Mouse (Mus musculus): ENCODE measurements around the gene Ap3b1. TPM values are rescaled to one million over a fixed set of nuclear protein-coding genes. Genes with fewer than 3 reads are reported as not detected.

The Ap3b1 gene
- polyA plus RNA-seq, 1 experiment from 2014 or later, result 52.2 TPM

DNA sequence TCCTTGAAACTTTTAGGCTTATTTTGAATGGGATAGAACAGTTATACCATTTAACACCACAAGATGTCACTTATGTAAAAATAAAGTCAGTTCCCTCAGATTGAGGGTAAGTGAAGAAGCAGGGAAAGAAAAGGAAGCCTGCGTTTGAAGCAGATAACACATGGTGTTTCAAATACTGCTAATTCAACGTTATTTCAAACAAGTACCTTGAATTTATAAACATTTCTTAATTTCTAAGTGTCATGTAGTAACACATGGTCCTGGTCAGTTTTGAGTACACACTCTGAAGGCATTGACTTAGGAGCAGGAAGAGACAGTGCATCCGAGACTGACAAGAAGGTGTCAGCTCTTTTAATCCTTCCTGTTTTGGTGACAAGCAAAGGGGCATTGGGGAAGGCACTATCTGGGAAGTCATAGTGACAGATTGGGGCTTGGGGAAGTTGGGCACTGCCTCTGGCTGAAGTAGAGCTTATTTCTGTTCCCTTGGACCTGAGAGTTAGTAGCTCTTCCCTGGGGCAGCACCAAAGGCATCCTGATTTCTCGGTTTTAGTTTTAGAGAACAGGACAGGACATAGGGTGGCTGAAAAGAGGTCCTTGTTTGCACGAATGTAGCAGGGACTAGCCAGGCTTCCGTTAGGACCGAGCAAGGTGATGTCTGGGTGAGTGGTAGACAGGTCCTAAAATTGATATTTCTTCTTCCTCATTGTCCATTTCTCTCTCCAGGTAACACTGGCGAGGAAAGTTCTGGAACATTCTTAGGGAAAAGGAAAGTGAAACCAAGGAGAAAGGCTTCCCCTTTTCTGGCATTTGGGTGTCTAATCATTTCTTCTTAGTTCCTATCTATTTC lies 23.3 kb downstream of the Ap3b1 start:
- Histone ChIP-seq H3K27ac (no peak overlapping the region), H3K9me3 (no peaks in the 10 kb centered on the region), H3K36me3 (no peaks in the 10 kb centered on the region), H3K27me3 (replicated peaks) (no peaks in the 10 kb centered on the region), H3K9ac (no peak overlapping the region), H3K4me3 (replicated peaks) (no peak overlapping the region), H3K4me1 (replicated peaks) (peaks cover 7% of the 10 kb centered on the region; the same call in 1 of the 2 replicates), H3K4me2 (replicated peaks) (peak overlapping the region; percentile 11; the same call in 1 of the 2 replicates)
- ATAC-seq, result no peak
- 61% methylated on average over 8 of the region's 8 CpGs for WGBS

DNA sequence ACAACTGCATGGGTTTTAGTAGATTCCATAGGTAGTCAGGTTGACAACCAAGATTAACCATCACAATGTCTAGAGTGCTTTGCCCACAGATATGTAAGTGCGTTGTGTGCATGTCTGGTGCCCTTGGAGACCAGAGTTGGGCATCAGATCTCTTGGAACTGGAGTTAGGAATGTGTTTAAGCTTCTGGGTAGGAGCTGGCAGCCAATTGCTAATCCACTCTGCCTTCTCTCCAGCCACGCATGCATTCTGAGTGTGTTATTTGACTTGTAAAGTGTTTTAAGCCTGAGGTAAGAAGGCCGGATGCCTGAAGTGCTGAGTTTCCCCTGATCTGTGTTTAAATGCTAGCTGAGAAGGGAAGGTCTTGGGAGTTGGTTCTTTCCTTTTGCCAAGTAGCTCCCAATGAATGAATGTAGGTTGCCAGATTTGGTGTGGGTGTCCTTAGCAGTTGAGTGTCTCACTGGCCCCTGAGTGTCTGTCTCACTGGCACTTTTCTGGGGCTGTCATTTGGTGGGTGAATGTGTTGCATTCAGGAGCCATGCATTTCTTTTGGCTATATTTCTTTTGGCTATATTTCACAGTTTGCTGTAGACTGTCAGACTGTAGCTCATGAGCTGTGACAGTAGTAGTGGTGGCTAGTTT lies 26.3 kb downstream of the Ap3b1 start:
- no peak overlapping the region for H3K9ac ChIP-seq
- ATAC-seq, result no peak
- WGBS, result 92% methylated on average over 3 of the region's 3 CpGs
- H3K36me3 ChIP-seq, result no peaks in the 10 kb centered on the region
- no peak overlapping the region for H3K27ac ChIP-seq
- no peaks in the 10 kb centered on the region for H3K27me3 ChIP-seq (replicated peaks)
- no peak overlapping the region for H3K4me3 ChIP-seq (replicated peaks)
- H3K9me3 ChIP-seq, result no peaks in the 10 kb centered on the region
- peaks cover 11% of the 10 kb centered on the region; the same call in 1 of the 2 replicates for H3K4me1 ChIP-seq (replicated peaks)
- no peak overlapping the region for H3K4me2 ChIP-seq (replicated peaks)

DNA sequence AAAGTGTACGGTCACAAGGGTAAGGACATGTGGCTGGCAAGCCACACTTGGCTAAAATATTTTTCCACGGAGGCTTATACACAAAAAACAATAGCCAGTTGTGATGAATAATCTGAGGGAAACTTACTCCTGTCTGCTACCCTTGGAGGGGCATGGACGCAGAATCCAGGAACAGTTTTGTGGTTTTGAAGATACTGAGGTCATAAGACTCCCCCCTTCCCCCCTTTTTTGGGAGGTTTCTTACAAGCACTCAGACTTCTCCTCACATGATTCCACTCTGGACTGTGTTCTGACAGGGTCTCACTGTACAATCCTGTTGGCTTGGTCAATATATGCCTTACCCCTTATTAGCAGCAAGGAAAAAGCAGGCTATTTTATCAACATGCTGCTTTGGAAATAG lies 29.8 kb downstream of the Ap3b1 start:
- no peaks in the 10 kb centered on the region for H3K36me3 ChIP-seq
- no peak overlapping the region for H3K27ac ChIP-seq
- no peaks in the 10 kb centered on the region for H3K9me3 ChIP-seq
- no peak overlapping the region for H3K4me2 ChIP-seq (replicated peaks)
- no peak for ATAC-seq
- 66% methylated on average over 3 of the region's 3 CpGs for WGBS
- no peaks in the 10 kb centered on the region for H3K27me3 ChIP-seq (replicated peaks)
- 0 out of 2 replicates have a peak, but pooled peaks cover 4% of the 10 kb centered on the region for H3K4me1 ChIP-seq (replicated peaks)
- no peak overlapping the region for H3K9ac ChIP-seq
- H3K4me3 ChIP-seq (replicated peaks), result no peak overlapping the region

DNA sequence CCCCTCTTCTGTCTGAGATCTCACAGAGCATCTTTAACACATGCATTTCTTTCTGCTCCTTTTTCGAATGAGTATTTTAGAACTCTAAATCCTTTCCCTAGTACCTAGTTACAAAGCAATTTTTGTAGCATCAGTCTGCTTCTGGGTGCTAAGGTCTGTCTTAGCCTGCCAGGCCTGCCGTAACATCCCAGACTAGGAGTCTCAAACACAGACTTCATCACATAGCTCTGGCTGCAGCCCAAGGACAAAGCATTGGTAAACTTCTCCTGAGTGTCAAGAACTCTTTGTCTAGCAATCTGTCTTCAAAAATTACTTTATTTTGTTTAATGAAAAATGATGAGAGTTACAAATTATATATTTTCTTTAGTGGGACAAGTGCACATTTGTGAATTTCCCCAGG lies 30.8 kb downstream of the Ap3b1 start:
- whole genome bisulfite sequencing, result 58% methylated on average over 2 of the region's 2 CpGs
- no peaks in the 10 kb centered on the region for H3K36me3 ChIP-seq
- no peak overlapping the region for H3K4me3 ChIP-seq (replicated peaks)
- 0 out of 2 replicates have a peak, but pooled peaks cover 4% of the 10 kb centered on the region for H3K4me1 ChIP-seq (replicated peaks)
- H3K9ac ChIP-seq, result no peak overlapping the region
- H3K9me3 ChIP-seq, result no peaks in the 10 kb centered on the region
- H3K27me3 ChIP-seq (replicated peaks), result no peaks in the 10 kb centered on the region
- no peak for ATAC-seq
- no peak overlapping the region for H3K27ac ChIP-seq
- no peak overlapping the region for H3K4me2 ChIP-seq (replicated peaks)

DNA sequence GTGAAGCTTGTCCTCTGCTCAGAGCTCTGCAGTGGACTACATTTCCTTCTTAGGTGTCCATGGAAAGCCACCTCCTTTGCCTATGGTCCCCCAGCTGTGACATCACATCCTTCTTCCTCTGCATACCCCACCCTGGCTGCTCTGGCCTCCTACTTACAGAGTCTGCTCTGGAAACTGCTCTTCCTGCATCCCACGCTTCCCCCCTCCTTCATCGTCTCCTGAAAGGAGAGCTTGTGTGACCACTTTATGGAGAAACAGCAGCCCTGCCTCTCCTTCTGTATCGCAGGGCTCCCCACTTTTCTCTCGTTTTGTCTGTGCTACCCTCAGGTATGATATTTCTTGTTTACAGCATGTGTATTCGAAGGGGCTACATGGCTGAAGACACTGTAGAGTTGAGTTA lies 33.5 kb downstream of the Ap3b1 start:
- H3K4me2 ChIP-seq (replicated peaks), result no peak overlapping the region
- H3K36me3 ChIP-seq, result 0 out of 2 replicates have a peak, but pooled peaks cover 5% of the 10 kb centered on the region
- no peaks in the 10 kb centered on the region for H3K9me3 ChIP-seq
- H3K4me1 ChIP-seq (replicated peaks), result 0 out of 2 replicates have a peak, but pooled peaks cover 4% of the 10 kb centered on the region
- H3K4me3 ChIP-seq (replicated peaks), result no peak overlapping the region
- no peak for ATAC-seq
- 86% methylated on average over 5 of the region's 5 CpGs for WGBS
- no peak overlapping the region for H3K9ac ChIP-seq
- no peak overlapping the region for H3K27ac ChIP-seq
- H3K27me3 ChIP-seq (replicated peaks), result no peaks in the 10 kb centered on the region

DNA sequence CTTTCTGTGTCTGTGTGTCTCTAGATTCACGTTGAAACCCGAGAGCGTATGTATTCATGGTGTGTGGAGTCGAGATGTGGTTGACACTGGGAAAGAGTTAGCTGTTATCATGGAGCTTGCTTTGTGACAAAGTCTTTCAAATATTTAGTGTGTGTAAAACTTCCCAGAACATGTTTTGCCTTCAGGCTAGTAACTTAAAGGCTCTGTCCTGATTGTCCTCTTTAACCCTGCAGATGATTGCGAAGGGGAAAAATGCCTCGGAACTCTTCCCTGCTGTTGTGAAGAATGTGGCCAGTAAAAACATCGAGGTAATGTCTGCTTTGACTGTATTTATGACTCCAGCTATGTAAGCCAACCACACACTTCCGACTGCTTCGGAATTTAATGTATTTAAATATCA lies 35.7 kb downstream of the Ap3b1 start:
- WGBS, result 60% methylated on average over 9 of the region's 9 CpGs
- Histone ChIP-seq H3K4me2 (replicated peaks) (no peak overlapping the region), H3K9me3 (no peaks in the 10 kb centered on the region), H3K36me3 (0 out of 2 replicates have a peak, but pooled peaks cover 5% of the 10 kb centered on the region), H3K9ac (no peak overlapping the region), H3K27me3 (replicated peaks) (no peaks in the 10 kb centered on the region), H3K27ac (no peak overlapping the region), H3K4me3 (replicated peaks) (no peak overlapping the region), H3K4me1 (replicated peaks) (no peaks in the 10 kb centered on the region)
- ATAC-seq, result no peak

DNA sequence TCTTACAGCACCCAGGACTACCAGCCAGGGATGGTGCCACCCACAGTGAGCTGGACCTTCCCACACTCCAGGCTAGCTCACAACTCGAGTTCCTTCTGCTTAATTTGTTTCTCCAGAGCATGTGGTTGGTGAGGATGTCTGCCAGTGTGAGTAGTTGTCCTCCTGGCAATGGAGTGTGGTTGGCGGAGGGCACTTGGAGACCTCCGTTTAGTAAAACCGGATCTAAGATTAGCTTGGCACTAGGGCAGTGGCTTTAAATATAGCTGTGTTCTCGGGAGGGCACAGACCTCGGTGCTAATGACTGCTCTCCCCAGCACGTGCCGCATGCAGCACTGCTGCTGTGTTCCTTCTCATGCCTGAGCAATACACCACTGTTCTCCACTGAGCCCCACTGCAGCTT lies 37.0 kb downstream of the Ap3b1 start:
- Histone ChIP-seq H3K9me3 (no peaks in the 10 kb centered on the region), H3K27ac (no peak overlapping the region)
- WGBS, result 91% methylated on average over 8 of the region's 8 CpGs

DNA sequence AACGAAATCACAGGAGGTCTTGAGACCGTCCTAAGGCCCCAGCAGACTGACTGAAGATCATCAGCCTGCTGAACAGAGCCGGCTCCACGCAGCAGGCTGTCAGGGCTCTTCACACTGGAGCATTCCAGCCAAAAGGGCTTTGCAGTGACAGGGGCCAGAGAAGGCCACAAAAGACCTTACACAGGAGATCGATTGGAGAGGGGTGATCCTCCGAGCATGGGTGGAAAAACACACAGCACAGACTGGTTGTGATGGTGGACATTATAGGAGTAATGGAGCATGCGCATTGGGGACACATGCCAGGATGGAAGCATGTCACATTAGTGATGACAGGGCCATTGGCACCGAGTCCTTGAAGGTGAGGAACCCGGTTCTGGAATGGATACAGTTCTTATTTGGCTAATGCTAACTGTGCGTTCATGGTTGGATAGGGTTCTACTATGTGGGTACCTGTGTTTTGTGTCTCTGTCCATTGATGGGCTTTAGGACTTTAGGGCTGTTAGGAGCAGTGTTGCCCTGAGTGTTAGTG lies 37.7 kb downstream of the Ap3b1 start:
- H3K27me3 ChIP-seq (replicated peaks), result no peaks in the 10 kb centered on the region
- H3K4me3 ChIP-seq (replicated peaks), result no peak overlapping the region
- no peak overlapping the region for H3K4me2 ChIP-seq (replicated peaks)
- H3K36me3 ChIP-seq, result 0 out of 2 replicates have a peak, but pooled peaks cover 5% of the 10 kb centered on the region
- H3K9me3 ChIP-seq, result no peaks in the 10 kb centered on the region
- no peak overlapping the region for H3K27ac ChIP-seq
- ATAC-seq, result no peak
- H3K9ac ChIP-seq, result no peak overlapping the region
- H3K4me1 ChIP-seq (replicated peaks), result no peaks in the 10 kb centered on the region
- WGBS, result 92% methylated on average over 10 of the region's 10 CpGs

More for the DNA sequence above, 37.0 kb downstream of the Ap3b1 start:
- no peak overlapping the region for H3K4me2 ChIP-seq (replicated peaks)
- no peak overlapping the region for H3K4me3 ChIP-seq (replicated peaks)
- no peak overlapping the region for H3K9ac ChIP-seq
- H3K36me3 ChIP-seq, result 0 out of 2 replicates have a peak, but pooled peaks cover 5% of the 10 kb centered on the region
- ATAC-seq, result no peak
- no peaks in the 10 kb centered on the region for H3K27me3 ChIP-seq (replicated peaks)
- H3K4me1 ChIP-seq (replicated peaks), result no peaks in the 10 kb centered on the region

DNA sequence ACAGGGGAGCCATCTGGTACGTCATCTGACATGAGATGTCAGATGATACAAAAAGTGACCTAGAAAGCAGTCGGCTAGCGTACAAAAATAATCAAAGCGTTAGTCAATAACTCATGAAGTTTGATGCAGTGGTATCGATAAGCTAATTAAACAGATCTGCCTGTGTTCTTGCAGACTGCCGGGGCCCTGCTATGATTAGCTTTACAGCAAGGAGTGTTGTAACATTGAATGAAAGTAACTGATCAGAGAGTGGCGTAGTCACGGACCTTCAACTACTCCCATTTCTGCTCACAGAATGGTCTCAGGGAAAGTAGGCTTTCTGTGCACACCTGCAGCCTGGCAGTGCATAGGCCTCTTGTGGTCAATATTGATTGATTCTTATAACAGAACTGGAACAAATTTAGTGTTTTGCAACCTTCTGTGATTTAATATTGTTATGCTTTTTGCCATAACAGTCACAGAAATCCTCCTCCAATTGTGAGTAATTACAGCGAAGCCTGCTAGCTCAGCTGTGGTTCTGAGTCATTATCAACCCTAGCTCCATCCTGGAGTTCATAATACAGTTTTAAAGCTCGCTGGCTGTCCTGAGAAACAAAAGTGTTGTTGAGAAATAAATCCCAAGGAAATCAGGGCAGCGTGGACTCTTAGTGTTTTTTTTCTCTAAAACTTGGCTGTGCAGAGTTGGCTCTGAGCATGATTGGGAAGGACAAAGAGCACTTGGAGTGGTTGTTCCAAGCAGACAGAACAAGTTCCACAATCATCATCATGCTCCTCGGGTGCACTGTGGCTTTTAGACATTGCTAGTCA lies 40.0 kb downstream of the Ap3b1 start:
- ATAC-seq, result no peak

DNA sequence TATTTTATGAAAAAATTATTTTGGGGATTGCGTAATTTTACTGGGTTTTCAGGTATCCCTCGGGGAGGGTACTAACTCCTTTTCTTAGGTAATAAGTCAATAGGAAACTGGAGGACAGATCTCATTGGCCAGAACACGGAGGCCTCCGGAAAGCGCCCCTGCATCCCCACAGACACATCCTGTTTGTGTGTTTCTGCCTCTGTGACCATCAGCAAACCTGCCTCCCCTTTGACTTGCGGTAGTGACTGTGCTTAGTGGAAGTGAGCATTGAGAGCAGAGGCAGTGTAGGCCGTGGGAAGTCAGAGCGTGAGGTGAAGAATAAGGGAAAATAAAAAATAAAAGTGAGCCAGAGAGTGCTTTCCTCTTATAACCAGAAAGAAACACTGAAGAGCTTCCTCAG lies 41.7 kb downstream of the Ap3b1 start:
- Histone ChIP-seq H3K9me3 (no peaks in the 10 kb centered on the region), H3K9ac (no peak overlapping the region), H3K36me3 (peaks cover 15% of the 10 kb centered on the region), H3K27me3 (replicated peaks) (no peaks in the 10 kb centered on the region), H3K27ac (no peak overlapping the region), H3K4me3 (replicated peaks) (no peak overlapping the region), H3K4me2 (replicated peaks) (no peak overlapping the region), H3K4me1 (replicated peaks) (no peaks in the 10 kb centered on the region)
- WGBS, result 88% methylated on average over 8 of the region's 8 CpGs
- ATAC-seq, result no peak

More for the DNA sequence above, 40.0 kb downstream of the Ap3b1 start:
- Histone ChIP-seq H3K9me3 (no peaks in the 10 kb centered on the region), H3K9ac (no peak overlapping the region), H3K27ac (no peak overlapping the region), H3K36me3 (0 out of 2 replicates have a peak, but pooled peaks cover 5% of the 10 kb centered on the region), H3K4me1 (replicated peaks) (no peaks in the 10 kb centered on the region), H3K27me3 (replicated peaks) (no peaks in the 10 kb centered on the region), H3K4me3 (replicated peaks) (no peak overlapping the region), H3K4me2 (replicated peaks) (no peak overlapping the region)
- WGBS, result 82% methylated on average over 12 of the region's 12 CpGs

DNA sequence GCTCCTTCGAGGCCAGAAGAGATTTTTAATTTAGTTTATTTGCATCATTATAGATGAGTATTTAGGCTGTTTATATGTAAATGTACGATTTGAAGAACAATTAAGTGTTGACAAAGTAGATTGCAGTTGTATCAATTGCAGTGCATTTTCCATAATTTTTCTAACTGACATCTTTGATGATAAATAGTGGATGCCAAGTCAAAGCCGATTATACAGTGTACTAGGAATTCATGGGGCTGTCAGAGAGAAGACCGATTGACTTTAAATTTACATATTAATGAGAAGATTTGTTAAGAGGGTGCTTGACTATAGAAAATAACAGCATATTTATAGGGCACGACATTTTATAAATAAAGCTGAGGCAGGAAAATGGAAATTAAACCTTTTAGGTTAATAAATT lies 64.8 kb downstream of the Ap3b1 start:
- WGBS, result 85% methylated on average over 5 of the region's 5 CpGs
- no peak overlapping the region for H3K4me2 ChIP-seq (replicated peaks)
- no peak for ATAC-seq
- H3K27me3 ChIP-seq (replicated peaks), result no peaks in the 10 kb centered on the region
- H3K4me3 ChIP-seq (replicated peaks), result no peak overlapping the region
- no peaks in the 10 kb centered on the region for H3K4me1 ChIP-seq (replicated peaks)
- no peaks in the 10 kb centered on the region; the same call in 1 of the 2 replicates for H3K36me3 ChIP-seq
- no peak overlapping the region for H3K9ac ChIP-seq
- H3K9me3 ChIP-seq, result no peaks in the 10 kb centered on the region
- no peak overlapping the region for H3K27ac ChIP-seq

DNA sequence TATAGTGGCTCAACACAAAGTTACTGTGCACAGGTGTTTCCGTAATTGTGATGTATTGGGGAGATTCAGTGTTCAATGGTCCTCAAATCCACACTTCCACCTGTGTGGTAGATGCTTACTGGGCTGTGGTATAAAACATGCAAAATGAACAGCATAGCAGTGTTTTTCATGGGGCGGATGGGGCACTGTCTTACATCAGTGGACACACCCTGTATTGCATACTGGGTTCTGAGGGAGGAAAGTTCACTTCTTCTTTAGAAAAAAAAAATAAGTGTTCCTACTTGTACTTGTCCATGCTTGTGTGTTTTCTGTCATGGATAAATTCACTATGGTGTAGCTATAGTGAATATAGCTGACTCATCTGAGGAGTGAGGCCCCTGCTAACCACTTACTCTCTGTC lies 70.8 kb downstream of the Ap3b1 start:
- Histone ChIP-seq H3K9me3 (no peaks in the 10 kb centered on the region), H3K4me1 (replicated peaks) (no peaks in the 10 kb centered on the region), H3K27ac (no peak overlapping the region), H3K36me3 (peaks cover 7% of the 10 kb centered on the region; the same call in 1 of the 2 replicates), H3K9ac (no peak overlapping the region), H3K27me3 (replicated peaks) (no peaks in the 10 kb centered on the region), H3K4me3 (replicated peaks) (no peak overlapping the region), H3K4me2 (replicated peaks) (no peak overlapping the region)
- 81% methylated on average over 2 of the region's 2 CpGs for WGBS
- peak; percentile 25; the same call in 1 of the 2 replicates for ATAC-seq
